Mouse (Mus musculus): ENCODE data around the gene Tcta. TPM values are rescaled to one million over a fixed set of nuclear protein-coding genes. Genes with fewer than 3 reads are reported as not detected.
"Not testable (repeated sequence)": the region's sequence is repeated elsewhere in the genome, so short reads cannot be mapped to it uniquely, and the experiment has no call there.

Tcta gene
- polyA plus RNA-seq, 1 experiment from 2014 or later, result 20.1 TPM

GRCm38 (mm10) chr9:108296453-108297355 lies 9.3 kb downstream of the Tcta start, which contains the start of gene Amt:
Gene Amt (plus strand): TSS chr9:108296853.
- no peaks in the 10 kb centered on the region for H3K4me1 ChIP-seq (ENCODE audit: insufficient read depth)
- peak within 1 kb of the TSS; percentile 34 for H3K4me3 ChIP-seq (ENCODE audit: low read depth, low read length)
- no peak for TF ChIP-seq CTCF (IDR thresholded peaks at IDR 0.05; ENCODE audit: low read depth)
- WGBS, result 17% methylated on average over 18 of the region's 18 CpGs
- H3K27me3 ChIP-seq (ENCODE audit: insufficient read depth, low read length), result no peaks in the 10 kb centered on the region
- H3K4me2 ChIP-seq, result peak within 1 kb of the TSS; percentile 53
- H3K36me3 ChIP-seq (ENCODE audit: insufficient read depth), result peaks cover 28% of the 10 kb centered on the region
- DNase-seq, result peak; percentile 62
- H3K27ac ChIP-seq (ENCODE audit: low read depth), result peak within 1 kb of the TSS; percentile 19; the same call in 1 of the 2 replicates
- peak; percentile 76 for ATAC-seq (ENCODE audit: insufficient read depth)
- no peaks in the 10 kb centered on the region for H3K9me3 ChIP-seq (ENCODE audit: low read depth, low read length)
- H3K9ac ChIP-seq, result peak within 1 kb of the TSS; percentile 10; the same call in 1 of the 2 replicates

- Histone ChIP-seq H3K4me2 (peak overlapping the region; percentile 74), H3K9me3 (ENCODE audit: low read depth, low read length) (no peaks in the 10 kb centered on the region), H3K4me1 (ENCODE audit: insufficient read depth) (peaks cover 4% of the 10 kb centered on the region; the same call in 1 of the 2 replicates), H3K9ac (peak overlapping the region; percentile 56), H3K27ac (ENCODE audit: low read depth) (no peak overlapping the region), H3K4me3 (ENCODE audit: low read depth, low read length) (peak overlapping the region; percentile 57), H3K36me3 (ENCODE audit: insufficient read depth) (peaks cover 10% of the 10 kb centered on the region; the same call in 1 of the 2 replicates), H3K27me3 (ENCODE audit: insufficient read depth, low read length) (no peaks in the 10 kb centered on the region)
- WGBS, result 33% methylated on average over 6 of the region's 6 CpGs
- ATAC-seq (ENCODE audit: insufficient read depth) (no peak; the same call in 1 of the 2 replicates), DNase-seq (no peak)
- no peak for TF ChIP-seq CTCF (IDR thresholded peaks at IDR 0.05; ENCODE audit: low read depth)
Observed at GRCm38 (mm10) chr9:108290773-108291172, 15.2 kb downstream of the Tcta start.

- H3K27me3 ChIP-seq (ENCODE audit: insufficient read depth, low read length), result no peaks in the 10 kb centered on the region
- peak within 1 kb of the TSS; percentile 67 for H3K9ac ChIP-seq
- H3K4me2 ChIP-seq, result peak within 1 kb of the TSS; percentile 74
- H3K27ac ChIP-seq (ENCODE audit: low read depth), result peak within 1 kb of the TSS; percentile 64
- peaks cover 9% of the 10 kb centered on the region; the same call in 1 of the 2 replicates for H3K36me3 ChIP-seq (ENCODE audit: insufficient read depth)
- H3K4me3 ChIP-seq (ENCODE audit: low read depth, low read length), result peak within 1 kb of the TSS; percentile 57
- DNase-seq (peak; percentile 98), ATAC-seq (ENCODE audit: insufficient read depth) (peak; percentile 99)
- WGBS, result under 1% methylated on average over 32 of the region's 32 CpGs
- H3K9me3 ChIP-seq (ENCODE audit: low read depth, low read length), result no peaks in the 10 kb centered on the region
- no peak for TF ChIP-seq CTCF (IDR thresholded peaks at IDR 0.05; ENCODE audit: low read depth)
- peaks cover 4% of the 10 kb centered on the region; the same call in 1 of the 2 replicates for H3K4me1 ChIP-seq (ENCODE audit: insufficient read depth)
Observed at GRCm38 (mm10) chr9:108290016-108290750, 15.8 kb downstream of the Tcta start, which contains the start of gene Nicn1. Gene Nicn1 (plus strand): TSS chr9:108290429.

- peak overlapping the region; percentile 74 for H3K4me2 ChIP-seq
- H3K4me3 ChIP-seq (ENCODE audit: low read depth, low read length), result peak overlapping the region; percentile 57; the same call in 1 of the 2 replicates
- no peak for TF ChIP-seq CTCF (IDR thresholded peaks at IDR 0.05; ENCODE audit: low read depth)
- H3K9me3 ChIP-seq (ENCODE audit: low read depth, low read length), result no peaks in the 10 kb centered on the region
- H3K36me3 ChIP-seq (ENCODE audit: insufficient read depth), result 0 out of 2 replicates have a peak, but pooled peaks cover 1% of the 10 kb centered on the region
- no peak overlapping the region; the same call in 1 of the 2 replicates for H3K9ac ChIP-seq
- WGBS, result 62% methylated on average over 2 of the region's 2 CpGs
- H3K27me3 ChIP-seq (ENCODE audit: insufficient read depth, low read length), result no peaks in the 10 kb centered on the region
- H3K27ac ChIP-seq (ENCODE audit: low read depth), result no peak overlapping the region
- ATAC-seq (ENCODE audit: insufficient read depth), result no peak
- DNase-seq, result no peak
- peaks cover 4% of the 10 kb centered on the region; the same call in 1 of the 2 replicates for H3K4me1 ChIP-seq (ENCODE audit: insufficient read depth)
Observed at GRCm38 (mm10) chr9:108289347-108289746, 16.6 kb downstream of the Tcta start.

- not testable (repeated sequence) for H3K27ac ChIP-seq (ENCODE audit: low read depth); H3K4me1 ChIP-seq (ENCODE audit: insufficient read depth); DNase-seq; H3K4me2 ChIP-seq; ATAC-seq (ENCODE audit: insufficient read depth); H3K9ac ChIP-seq; H3K9me3 ChIP-seq (ENCODE audit: low read depth, low read length); H3K4me3 ChIP-seq (ENCODE audit: low read depth, low read length); H3K27me3 ChIP-seq (ENCODE audit: insufficient read depth, low read length); H3K36me3 ChIP-seq (ENCODE audit: insufficient read depth)
- 90% methylated on average over 4 of the region's 6 CpGs for WGBS
Observed at GRCm38 (mm10) chr9:108287526-108288238, 18.3 kb downstream of the Tcta start.

- Histone ChIP-seq H3K9me3 (ENCODE audit: low read depth, low read length) (no peaks in the 10 kb centered on the region), H3K27me3 (ENCODE audit: insufficient read depth, low read length) (no peaks in the 10 kb centered on the region), H3K4me3 (ENCODE audit: low read depth, low read length) (no peak overlapping the region), H3K9ac (no peak overlapping the region), H3K4me2 (no peak overlapping the region), H3K36me3 (ENCODE audit: insufficient read depth) (no peaks in the 10 kb centered on the region), H3K27ac (ENCODE audit: low read depth) (no peak overlapping the region), H3K4me1 (ENCODE audit: insufficient read depth) (0 out of 2 replicates have a peak, but pooled peaks cover 6% of the 10 kb centered on the region)
- 3% methylated on average over 6 of the region's 6 CpGs for WGBS
- ATAC-seq (ENCODE audit: insufficient read depth) (peak; percentile 59; the same call in 1 of the 2 replicates), DNase-seq (peak; percentile 90)
- peak; percentile 88 for TF ChIP-seq CTCF (IDR thresholded peaks at IDR 0.05; ENCODE audit: low read depth)
Observed at GRCm38 (mm10) chr9:108284410-108284809, 21.6 kb downstream of the Tcta start.
